Mouse (Mus musculus): ENCODE measurements at regions not wholly inside any gene's neighbourhood (a gene's known extent, or its start where the extent isn't known, plus 50 kb on each side); places are given as distances from the start of the nearest gene placed in this dataset.

GRCm38 (mm10) chr2:169524429-169524828, 63.1 kb downstream of the Gm11011 start:
- TF ChIP-seq CTCF (IDR thresholded peaks at IDR 0.05 in 2 of 3, conservative IDR thresholded peaks at IDR 0.05 in 1 of 3; ENCODE audit: control insufficient read depth in 1 of 3, insufficient read depth in 1 of 3, low read depth in 2 of 3, low read length in 3 of 3, poor library complexity in 1 of 3, severe bottlenecking in 1 of 3) (no peak), POLR2A (IDR thresholded peaks at IDR 0.05; ENCODE audit: control insufficient read depth in 1 of 2, insufficient read depth in 1 of 2, low read depth in 1 of 2, low read length in 2 of 2, poor library complexity in 1 of 2) (no peak), GATA1 (IDR thresholded peaks at IDR 0.05; ENCODE audit: low read depth, low read length) (no peak)

Data from MEL (cell line).